Mouse (Mus musculus): Measurements from ENCODE around the gene Pde1a. TPM values are rescaled to one million over a fixed set of nuclear protein-coding genes. Genes with fewer than 3 reads are reported as not detected.

The Pde1a gene
- polyA plus RNA-seq, 1 experiment from 2014 or later = 9.0 TPM

DNA sequence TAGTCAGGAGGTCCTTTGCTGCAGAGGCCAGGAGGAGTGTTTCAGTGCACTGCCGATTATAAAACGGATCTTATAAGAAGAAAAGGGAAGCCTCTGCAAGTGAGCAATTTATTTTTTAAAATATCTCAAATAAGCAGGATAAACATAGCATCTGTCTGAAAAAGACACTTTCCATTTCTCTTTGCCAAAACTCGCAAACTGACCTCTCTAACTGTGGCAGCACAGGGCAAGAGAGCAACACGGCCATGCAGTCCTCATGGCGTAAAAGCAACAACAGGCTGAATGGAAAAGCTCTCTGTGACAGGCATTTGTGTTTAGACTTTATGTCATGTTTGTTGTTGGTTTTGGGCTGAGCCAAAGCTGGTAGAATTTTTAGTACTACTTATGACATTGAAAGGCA lies 152.0 kb downstream of the Pde1a start:
- Histone ChIP-seq H3K4me2 (replicated peaks) (no peak overlapping the region), H3K27me3 (ENCODE audit: control insufficient read depth, insufficient read depth, low read length) (no peaks in the 10 kb centered on the region), H3K9ac (no peak overlapping the region), H3K4me3 (replicated peaks; ENCODE audit: low read length) (no peak overlapping the region), H3K4me1 (replicated peaks; ENCODE audit: control insufficient read depth, insufficient read depth, low read length) (no peaks in the 10 kb centered on the region), H3K9me3 (ENCODE audit: control insufficient read depth, low read length) (no peaks in the 10 kb centered on the region), H3K27ac (no peak overlapping the region), H3K36me3 (replicated peaks; ENCODE audit: control insufficient read depth, insufficient read depth) (no peaks in the 10 kb centered on the region)
- DNase-seq (ENCODE audit: low spot score) (no peak), ATAC-seq (ENCODE audit: low FRiP score) (no peak)
- WGBS = 76% methylated on average over 5 of the region's 5 CpGs

DNA sequence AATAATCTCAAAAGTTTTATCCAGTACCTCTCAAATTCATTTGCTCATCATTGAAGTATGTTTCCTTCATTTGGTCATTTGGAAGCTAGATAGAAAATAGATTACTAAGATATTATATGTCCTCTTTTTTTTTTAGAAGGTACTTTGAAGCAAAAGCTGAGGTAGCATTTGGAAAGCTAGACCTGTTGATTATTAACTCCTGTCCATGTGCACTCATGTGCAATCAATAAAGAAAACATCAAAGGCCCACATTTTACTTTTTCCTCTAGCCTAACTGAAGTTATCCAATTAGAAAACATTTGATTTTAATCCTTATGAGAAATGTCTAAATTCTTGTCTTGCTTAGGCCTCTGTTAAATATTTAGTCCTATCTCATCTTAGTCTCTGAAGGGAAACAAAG lies 153.3 kb downstream of the Pde1a start:
- DNase-seq (ENCODE audit: low spot score) = no peak
- H3K9ac ChIP-seq = no peak overlapping the region
- no peaks in the 10 kb centered on the region for H3K27me3 ChIP-seq (ENCODE audit: control insufficient read depth, insufficient read depth, low read length)
- no peak overlapping the region for H3K4me2 ChIP-seq (replicated peaks)
- H3K4me3 ChIP-seq (replicated peaks; ENCODE audit: low read length) = no peak overlapping the region
- H3K9me3 ChIP-seq (ENCODE audit: control insufficient read depth, low read length) = no peaks in the 10 kb centered on the region
- H3K36me3 ChIP-seq (replicated peaks; ENCODE audit: control insufficient read depth, insufficient read depth) = no peaks in the 10 kb centered on the region
- no peaks in the 10 kb centered on the region for H3K4me1 ChIP-seq (replicated peaks; ENCODE audit: control insufficient read depth, insufficient read depth, low read length)
- ATAC-seq (ENCODE audit: low FRiP score) = no peak
- H3K27ac ChIP-seq = no peak overlapping the region

DNA sequence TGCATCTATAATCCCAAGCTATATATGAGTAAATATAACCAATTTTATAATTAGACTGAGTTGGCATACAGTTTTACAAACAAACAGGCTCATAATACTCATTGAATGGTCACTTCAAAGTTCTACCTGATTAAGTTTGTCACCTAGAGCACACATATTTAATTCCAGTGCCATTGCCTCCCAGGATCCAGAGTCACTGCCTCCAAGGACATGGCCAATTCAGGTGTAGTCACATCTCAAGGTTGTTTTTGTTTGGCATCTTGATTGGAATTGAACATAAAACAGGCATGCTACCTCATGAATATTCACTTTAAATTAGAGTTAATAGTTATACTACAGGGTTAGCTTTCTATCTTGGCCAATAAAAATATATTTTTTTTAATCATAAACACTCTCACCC lies 157.0 kb downstream of the Pde1a start:
- Histone ChIP-seq H3K9ac (no peak overlapping the region), H3K27ac (no peak overlapping the region), H3K4me2 (replicated peaks) (no peak overlapping the region), H3K36me3 (replicated peaks; ENCODE audit: control insufficient read depth, insufficient read depth) (no peaks in the 10 kb centered on the region), H3K9me3 (ENCODE audit: control insufficient read depth, low read length) (no peaks in the 10 kb centered on the region), H3K4me1 (replicated peaks; ENCODE audit: control insufficient read depth, insufficient read depth, low read length) (no peaks in the 10 kb centered on the region), H3K27me3 (ENCODE audit: control insufficient read depth, insufficient read depth, low read length) (no peaks in the 10 kb centered on the region), H3K4me3 (replicated peaks; ENCODE audit: low read length) (no peak overlapping the region)
- DNase-seq (ENCODE audit: low spot score) = no peak
- ATAC-seq (ENCODE audit: low FRiP score) = no peak

DNA sequence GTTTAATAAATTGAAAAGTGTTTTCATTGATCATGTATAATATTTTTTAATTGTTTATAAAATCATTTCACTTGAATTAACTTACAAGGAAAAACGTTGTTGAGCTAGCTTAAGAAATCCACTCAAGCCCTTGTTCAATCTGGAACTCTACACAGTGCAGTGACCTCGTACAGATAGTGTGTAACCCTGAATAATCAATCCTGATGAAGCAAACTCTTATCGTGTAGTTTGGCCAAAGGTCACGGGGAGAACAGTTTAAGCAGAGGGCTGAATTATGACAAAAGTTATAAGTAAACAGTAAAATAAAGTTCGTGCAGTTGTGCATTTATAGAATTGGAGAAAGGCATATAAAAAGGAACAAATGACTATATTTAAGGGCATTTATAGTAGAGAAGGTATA lies 159.7 kb downstream of the Pde1a start:
- H3K36me3 ChIP-seq (replicated peaks; ENCODE audit: control insufficient read depth, insufficient read depth) = no peaks in the 10 kb centered on the region
- H3K27me3 ChIP-seq (ENCODE audit: control insufficient read depth, insufficient read depth, low read length) = no peaks in the 10 kb centered on the region
- H3K4me3 ChIP-seq (replicated peaks; ENCODE audit: low read length) = no peak overlapping the region
- no peak overlapping the region for H3K27ac ChIP-seq
- H3K4me1 ChIP-seq (replicated peaks; ENCODE audit: control insufficient read depth, insufficient read depth, low read length) = no peaks in the 10 kb centered on the region
- no peak overlapping the region for H3K4me2 ChIP-seq (replicated peaks)
- H3K9ac ChIP-seq = no peak overlapping the region
- WGBS = 81% methylated on average over 5 of the region's 5 CpGs
- DNase-seq (ENCODE audit: low spot score) = no peak
- H3K9me3 ChIP-seq (ENCODE audit: control insufficient read depth, low read length) = no peaks in the 10 kb centered on the region
- ATAC-seq (ENCODE audit: low FRiP score) = no peak

DNA sequence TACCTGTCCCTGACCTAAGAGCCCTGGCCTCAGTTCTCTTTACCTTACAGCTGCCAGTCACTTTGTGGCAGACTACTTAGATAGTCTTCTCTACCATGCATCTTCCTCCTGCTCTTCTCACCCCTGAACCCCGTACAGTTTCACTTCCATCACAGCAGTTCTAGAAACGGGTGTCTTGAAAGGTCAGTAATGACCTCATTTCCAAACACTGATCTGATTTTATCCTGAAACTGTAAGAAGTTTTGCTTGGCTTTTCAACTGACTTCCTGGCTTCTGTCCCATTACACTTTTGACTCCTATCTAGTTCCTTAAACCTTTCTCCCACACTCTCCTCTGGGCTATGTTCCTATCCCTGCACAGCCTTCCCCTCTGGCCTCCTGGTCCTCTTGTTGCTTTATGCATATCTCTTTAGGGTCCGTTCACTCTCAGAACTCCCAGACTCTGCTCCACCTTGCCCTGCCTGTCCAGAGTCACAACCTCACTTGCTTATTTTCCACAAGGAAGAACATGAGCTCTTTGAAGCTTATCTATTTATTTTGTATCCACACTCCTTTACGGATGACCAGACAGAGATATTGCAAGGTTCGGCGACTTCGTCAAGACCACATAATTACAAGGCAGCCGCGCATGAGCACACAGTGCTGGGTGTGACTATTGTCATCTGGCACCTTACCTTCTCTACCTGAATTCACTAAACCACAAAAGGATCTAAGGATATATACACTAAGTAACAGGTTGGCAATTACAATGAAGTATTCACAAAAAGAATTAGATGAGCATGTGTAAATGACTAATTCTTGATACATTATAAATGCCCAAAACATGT lies 162.4 kb downstream of the Pde1a start:
- Histone ChIP-seq H3K36me3 (replicated peaks; ENCODE audit: control insufficient read depth, insufficient read depth) (no peaks in the 10 kb centered on the region), H3K27ac (no peak overlapping the region), H3K9ac (no peak overlapping the region), H3K4me3 (replicated peaks; ENCODE audit: low read length) (no peak overlapping the region), H3K4me2 (replicated peaks) (no peak overlapping the region), H3K27me3 (ENCODE audit: control insufficient read depth, insufficient read depth, low read length) (no peaks in the 10 kb centered on the region), H3K4me1 (replicated peaks; ENCODE audit: control insufficient read depth, insufficient read depth, low read length) (no peaks in the 10 kb centered on the region), H3K9me3 (ENCODE audit: control insufficient read depth, low read length) (no peaks in the 10 kb centered on the region)
- no peak for ATAC-seq (ENCODE audit: low FRiP score)
- WGBS = 84% methylated on average over 9 of the region's 9 CpGs
- DNase-seq (ENCODE audit: low spot score) = no peak

- WGBS = 77% methylated on average over 1 of the region's 1 CpGs
- Histone ChIP-seq H3K9ac (no peak overlapping the region), H3K9me3 (ENCODE audit: control insufficient read depth, low read length) (no peaks in the 10 kb centered on the region), H3K27me3 (ENCODE audit: control insufficient read depth, insufficient read depth, low read length) (no peaks in the 10 kb centered on the region), H3K4me3 (replicated peaks; ENCODE audit: low read length) (no peak overlapping the region), H3K4me2 (replicated peaks) (no peak overlapping the region), H3K4me1 (replicated peaks; ENCODE audit: control insufficient read depth, insufficient read depth, low read length) (no peaks in the 10 kb centered on the region), H3K27ac (no peak overlapping the region), H3K36me3 (replicated peaks; ENCODE audit: control insufficient read depth, insufficient read depth) (no peaks in the 10 kb centered on the region)
- ATAC-seq (ENCODE audit: low FRiP score) (no peak), DNase-seq (ENCODE audit: low spot score) (no peak)
Measured at GRCm38 (mm10) chr2:79966086-79966485, 163.2 kb downstream of the Pde1a start.

DNA sequence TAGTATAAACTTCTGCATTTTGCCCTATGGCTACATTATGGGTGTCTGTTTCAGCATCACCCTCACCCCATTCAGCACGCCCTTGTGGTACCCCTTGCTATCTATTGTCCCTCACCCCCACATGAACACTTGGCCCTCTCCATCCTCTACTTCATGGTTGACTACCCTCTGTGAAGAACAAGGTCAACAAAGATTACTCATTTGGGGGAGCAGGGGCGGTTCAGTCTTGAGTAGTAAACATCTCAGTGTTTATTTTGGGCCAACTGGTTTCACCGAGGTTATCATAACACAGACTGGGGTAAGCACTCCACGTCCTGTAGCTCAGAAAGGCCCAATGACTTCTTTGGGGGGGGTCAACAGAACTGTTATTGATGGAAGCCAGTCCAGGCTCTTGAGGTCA lies 164.3 kb downstream of the Pde1a start:
- no peak overlapping the region for H3K27ac ChIP-seq
- H3K4me2 ChIP-seq (replicated peaks) = no peak overlapping the region
- ATAC-seq (ENCODE audit: low FRiP score) = no peak
- H3K9me3 ChIP-seq (ENCODE audit: control insufficient read depth, low read length) = no peaks in the 10 kb centered on the region
- no peaks in the 10 kb centered on the region for H3K36me3 ChIP-seq (replicated peaks; ENCODE audit: control insufficient read depth, insufficient read depth)
- no peaks in the 10 kb centered on the region for H3K27me3 ChIP-seq (ENCODE audit: control insufficient read depth, insufficient read depth, low read length)
- no peak overlapping the region for H3K4me3 ChIP-seq (replicated peaks; ENCODE audit: low read length)
- no peaks in the 10 kb centered on the region for H3K4me1 ChIP-seq (replicated peaks; ENCODE audit: control insufficient read depth, insufficient read depth, low read length)
- DNase-seq (ENCODE audit: low spot score) = no peak
- 80% methylated on average over 4 of the region's 4 CpGs for WGBS
- no peak overlapping the region for H3K9ac ChIP-seq

- DNase-seq (ENCODE audit: low spot score) = no peak
- no peaks in the 10 kb centered on the region for H3K27me3 ChIP-seq (ENCODE audit: control insufficient read depth, insufficient read depth, low read length)
- H3K36me3 ChIP-seq (replicated peaks; ENCODE audit: control insufficient read depth, insufficient read depth) = no peaks in the 10 kb centered on the region
- no peaks in the 10 kb centered on the region for H3K9me3 ChIP-seq (ENCODE audit: control insufficient read depth, low read length)
- H3K4me2 ChIP-seq (replicated peaks) = no peak overlapping the region
- ATAC-seq (ENCODE audit: low FRiP score) = no peak
- H3K4me1 ChIP-seq (replicated peaks; ENCODE audit: control insufficient read depth, insufficient read depth, low read length) = no peaks in the 10 kb centered on the region
- no peak overlapping the region for H3K4me3 ChIP-seq (replicated peaks; ENCODE audit: low read length)
- H3K9ac ChIP-seq = no peak overlapping the region
- H3K27ac ChIP-seq = no peak overlapping the region
- WGBS = 92% methylated on average over 4 of the region's 4 CpGs
Measured at GRCm38 (mm10) chr2:79961421-79961820, 167.8 kb downstream of the Pde1a start.

DNA sequence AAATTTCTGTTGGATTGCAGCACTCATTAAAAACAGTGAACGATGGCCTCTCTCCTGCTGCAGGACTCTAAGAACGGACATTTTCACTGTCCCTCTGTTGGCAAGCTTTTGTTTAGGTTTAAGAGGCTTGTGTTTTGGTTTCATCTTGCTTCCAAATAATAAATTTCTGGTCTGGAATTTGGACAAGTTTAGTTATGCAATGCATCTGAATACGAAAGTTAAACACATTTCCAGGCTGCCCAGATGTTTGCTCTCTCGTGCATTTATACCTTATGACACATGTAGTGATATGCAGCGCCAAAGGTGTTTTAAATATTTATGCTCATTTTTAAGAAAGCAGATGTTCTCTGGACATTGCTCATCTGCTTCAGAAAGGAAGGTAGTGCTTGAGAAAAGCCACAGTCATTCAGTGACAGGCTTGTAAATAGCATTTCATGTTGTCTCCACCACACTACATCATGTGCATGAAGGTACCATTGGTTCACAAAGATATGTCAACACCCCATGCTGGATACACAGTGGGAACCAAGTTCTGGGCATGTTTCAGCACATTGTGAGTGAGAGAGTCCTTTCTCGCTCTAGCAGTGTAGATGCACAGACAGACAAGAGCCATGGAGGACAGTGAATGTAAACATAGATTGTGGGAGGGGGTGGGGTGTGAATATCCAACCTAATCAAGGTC lies 171.5 kb downstream of the Pde1a start:
- no peak for DNase-seq (ENCODE audit: low spot score)
- Histone ChIP-seq H3K4me1 (replicated peaks; ENCODE audit: control insufficient read depth, insufficient read depth, low read length) (no peaks in the 10 kb centered on the region), H3K36me3 (replicated peaks; ENCODE audit: control insufficient read depth, insufficient read depth) (no peaks in the 10 kb centered on the region), H3K27ac (no peak overlapping the region), H3K4me2 (replicated peaks) (no peak overlapping the region), H3K27me3 (ENCODE audit: control insufficient read depth, insufficient read depth, low read length) (no peaks in the 10 kb centered on the region), H3K9me3 (ENCODE audit: control insufficient read depth, low read length) (no peaks in the 10 kb centered on the region), H3K4me3 (replicated peaks; ENCODE audit: low read length) (no peak overlapping the region), H3K9ac (no peak overlapping the region)
- 88% methylated on average over 6 of the region's 6 CpGs for WGBS
- ATAC-seq (ENCODE audit: low FRiP score) = no peak
